In the genomic region with DNA sequence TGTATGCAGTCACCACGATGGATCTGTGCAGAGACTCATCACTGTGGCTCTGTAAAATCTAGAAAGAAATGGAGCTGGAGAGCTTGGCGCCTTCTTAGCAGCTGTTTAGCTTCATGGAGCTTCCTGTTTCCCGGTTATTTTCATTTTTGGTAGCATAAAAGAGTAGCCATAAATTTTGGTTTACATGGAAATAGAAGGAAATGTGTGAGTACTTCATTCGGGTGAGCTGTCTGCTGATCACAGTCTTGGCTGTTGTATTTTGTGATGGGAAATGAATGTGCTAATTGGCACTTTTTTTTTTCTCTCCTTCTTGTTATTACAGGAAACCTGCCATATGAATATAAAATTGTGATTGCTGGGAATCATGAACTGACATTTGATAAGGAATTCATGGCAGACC, we compare ENCODE assay signal across 18 mouse cellular contexts.
A peak's percentile ranks its signal among the peaks of the same experiment; 100 is the strongest.
DNase-seq lines count a peak whose midpoint lies in the region; ATAC-seq and TF ChIP-seq lines count a peak whose summit lies in the region.
"Had no signal": no experiment of that assay in that cellular context is flagged by ENCODE, and none has a peak within 500 bp of the region (broad histone marks: within the 10 kb centered on the region; RNA-seq: fewer than 3 reads in every experiment).

No protein-coding gene starts in this region.

- H3K27me3 ChIP-seq in forebrain, embryonic 14.5 days (replicated peaks; ENCODE audit: control insufficient read depth, insufficient read depth, low read length), result no peaks in the 10 kb centered on the region
- H3K27me3 ChIP-seq in forebrain, embryonic 12.5 days, result no peaks in the 10 kb centered on the region
- H3K27me3 ChIP-seq: CH12.LX; heart, embryonic 13.5 days; hindbrain, embryonic 12.5 days had no signal

- peaks cover 18% of the 10 kb centered on the region for H3K36me3 ChIP-seq in forebrain, embryonic 14.5 days (ENCODE audit: control insufficient read depth, insufficient read depth, low read length)
- peaks cover 8% of the 10 kb centered on the region; the same call in 1 of the 2 replicates for H3K36me3 ChIP-seq in forebrain, embryonic 12.5 days (replicated peaks)

- H3K9ac ChIP-seq in forebrain, embryonic 14.5 days (ENCODE audit: low read length), result no peak overlapping the region
- H3K9ac ChIP-seq in forebrain, embryonic 12.5 days, result no peak overlapping the region
- H3K9ac ChIP-seq: heart, embryonic 13.5 days; hindbrain, embryonic 12.5 days had no signal

- peaks cover 20% of the 10 kb centered on the region for H3K4me1 ChIP-seq in forebrain, embryonic 14.5 days (ENCODE audit: control insufficient read depth, insufficient read depth, low read length)
- H3K4me1 ChIP-seq in forebrain, embryonic 12.5 days, result peaks cover 30% of the 10 kb centered on the region

- no peak for TF ChIP-seq POLR2A in brain, embryonic 14.5 days (IDR thresholded peaks at IDR 0.05; ENCODE audit: borderline replicate concordance, extremely low read depth, insufficient read depth, insufficient read length, poor library complexity, severe bottlenecking)

- 57% methylated on average over 4 of the region's 4 CpGs for WGBS in forebrain, embryonic 14.5 days
- WGBS in forebrain, embryonic 12.5 days, result 75% methylated on average over 4 of the region's 4 CpGs

- TF ChIP-seq CTCF in layer of hippocampus, adult 2 months (conservative IDR thresholded peaks at IDR 0.05), result no peak
- no peak for TF ChIP-seq CTCF in brain, embryonic 14.5 days (IDR thresholded peaks at IDR 0.05; ENCODE audit: borderline replicate concordance, extremely low read depth, insufficient read depth, insufficient read length)

- DNase-seq in forebrain, embryonic 14.5 days (ENCODE audit: low spot score), result peak; percentile 51
- peak in 1 of 2 experiments; percentile 12 for DNase-seq in layer of hippocampus, adult 2 months (ENCODE audit: low spot score in 2 of 2)
- DNase-seq in layer of hippocampus, adult 9-11 months, result no peak
- DNase-seq in brain, embryonic 14.5 days (ENCODE audit: low read depth), result peak; percentile 63
- DNase-seq in urinary bladder, adult 18-20 months (ENCODE audit: low spot score in 2 of 2), result no peak
- DNase-seq: adrenal gland, adult 2 months; adrenal gland, postnatal 25 days; cerebellum, adult 2 months; cerebellum, postnatal 10 days; gastrocnemius, postnatal 36 days; heart, adult 11 months; heart, postnatal 4 days had no signal

- peak overlapping the region; percentile 17; the same call in 1 of the 2 replicates for H3K27ac ChIP-seq in forebrain, embryonic 14.5 days (ENCODE audit: low read depth, low read length)
- no peak overlapping the region for H3K27ac ChIP-seq in forebrain, embryonic 12.5 days
- H3K27ac ChIP-seq in layer of hippocampus, adult 2 months, result peak overlapping the region; percentile 64
- H3K27ac ChIP-seq: heart, embryonic 13.5 days; hindbrain, embryonic 12.5 days had no signal

- no peaks in the 10 kb centered on the region for H3K9me3 ChIP-seq in forebrain, embryonic 14.5 days (replicated peaks; ENCODE audit: control insufficient read depth, low read length)
- H3K9me3 ChIP-seq in forebrain, embryonic 12.5 days, result no peaks in the 10 kb centered on the region
- H3K9me3 ChIP-seq: heart, embryonic 13.5 days; hindbrain, embryonic 12.5 days had no signal

- H3K4me3 ChIP-seq in forebrain, embryonic 14.5 days (ENCODE audit: low read depth, low read length), result no peak overlapping the region
- H3K4me3 ChIP-seq in forebrain, embryonic 12.5 days (replicated peaks), result no peak overlapping the region
- H3K4me3 ChIP-seq in layer of hippocampus, adult 2 months, result no peak overlapping the region
- H3K4me3 ChIP-seq: heart, embryonic 13.5 days; hindbrain, embryonic 12.5 days had no signal

- ATAC-seq in forebrain, embryonic 14.5 days, result no peak
- no peak for ATAC-seq in forebrain, embryonic 12.5 days (ENCODE audit: low FRiP score)
- ATAC-seq: hindbrain, embryonic 16.5 days; inflammation-experienced regulatory T-cells, adult 6 months had no signal

- H3K4me2 ChIP-seq in forebrain, embryonic 14.5 days (ENCODE audit: low read length), result no peak overlapping the region
- no peak overlapping the region for H3K4me2 ChIP-seq in forebrain, embryonic 12.5 days
- H3K4me2 ChIP-seq: heart, embryonic 13.5 days; hindbrain, embryonic 12.5 days had no signal

Comparison
In these comparisons a context has a peak if more than half of its experiments do, and no peak if none do; other contexts are left out.
1. DNase-seq: peak in forebrain, embryonic 14.5 days (single experiment) and brain, embryonic 14.5 days (single experiment); none in layer of hippocampus, adult 9-11 months (single experiment) and urinary bladder, adult 18-20 months (0 of 2).